Comparison of ENCODE assay signal across 9 mouse cellular contexts in the genomic region with DNA sequence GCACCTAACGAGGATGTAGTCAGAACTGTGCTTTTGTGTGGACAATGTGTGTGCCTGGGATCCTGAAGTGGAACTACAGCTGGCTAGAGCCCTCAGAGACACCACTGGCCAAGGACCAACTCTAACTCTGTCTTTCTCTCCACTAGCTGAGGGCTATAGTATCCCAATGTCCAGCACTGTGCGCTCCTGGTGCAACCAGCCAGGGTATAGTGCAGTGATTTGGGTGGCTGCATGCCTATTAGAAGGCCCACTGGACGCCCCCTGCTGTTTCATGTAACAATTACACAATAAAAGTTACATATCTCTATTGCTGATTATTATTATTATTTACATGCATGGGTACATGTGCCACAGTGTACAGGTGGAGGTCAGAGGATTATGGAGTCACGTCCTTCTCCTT. TPM values are rescaled to one million over a fixed set of nuclear protein-coding genes. Genes with fewer than 3 reads are reported as not detected.
DNase-seq lines count a peak whose midpoint lies in the region; ATAC-seq lines count a peak whose summit lies in the region.
"Had no signal": no experiment of that assay in that cellular context is flagged by ENCODE, and none has a peak within 500 bp of the region (broad histone marks: within the 10 kb centered on the region; RNA-seq: fewer than 3 reads in every experiment).

No protein-coding gene starts in this region.

- H3K4me2 ChIP-seq in hindbrain, embryonic 13.5 days = peak overlapping the region; percentile 81; the same call in 1 of the 2 replicates

- peak overlapping the region; percentile 19; the same call in 1 of the 2 replicates for H3K4me3 ChIP-seq in hindbrain, embryonic 13.5 days

- no peaks in the 10 kb centered on the region for H3K27me3 ChIP-seq in hindbrain, embryonic 13.5 days

- peak; percentile 41 to 44 for DNase-seq in cerebellum, adult 18-20 months
- no peak for DNase-seq in cerebellum, adult 11 months
- peak; percentile 19 for DNase-seq in left cerebral cortex, postnatal 4 days
- DNase-seq in left cerebral cortex, adult 18-20 months (ENCODE audit: low spot score in 2 of 2) = no peak
- peak; percentile 58 to 86 for DNase-seq in adrenal gland, adult (ENCODE audit: inconsistent age in 2 of 2, low spot score in 1 of 2)
- peak; percentile 83 for DNase-seq in naive thymus-derived CD4-positive, alpha-beta T cell, adult 2 months (ENCODE audit: low read depth)
- no peak for DNase-seq in ovary, postnatal 10 days (ENCODE audit: low spot score)

- H3K9me3 ChIP-seq in hindbrain, embryonic 13.5 days = no peaks in the 10 kb centered on the region

- peaks cover 38% of the 10 kb centered on the region for H3K4me1 ChIP-seq in hindbrain, embryonic 13.5 days (replicated peaks)

- intact Hi-C loops in left cerebral cortex, postnatal 4 days (cut with DNase I) = no loop called here

- 0 out of 2 replicates have a peak overlapping the region, but pooled peaks have one; percentile 23 for H3K27ac ChIP-seq in hindbrain, embryonic 13.5 days

- H3K36me3 ChIP-seq in hindbrain, embryonic 13.5 days = peaks cover 22% of the 10 kb centered on the region

- 53% methylated on average over 4 of the region's 4 CpGs for WGBS in hindbrain, embryonic 13.5 days

- H3K9ac ChIP-seq in hindbrain, embryonic 13.5 days = peak overlapping the region; percentile 29; the same call in 1 of the 2 replicates

- ATAC-seq in hindbrain, embryonic 13.5 days (ENCODE audit: low FRiP score) = no peak

RNA-seq across cellular contexts. Expression of a gene that starts 3.0 kb away (rescaled TPM):
- total RNA-seq in left cerebral cortex, postnatal 4 days (2021) = 10 to 100 TPM; 59.2 to 60.9 TPM
- 10 to 100 TPM; 40.2 to 41.9 TPM for total RNA-seq in left cerebral cortex, adult 18-20 months (2021)
- 52.7 TPM in 2 replicates for polyA plus RNA-seq in hindbrain, embryonic 13.5 days (2015; fragmentation: Nextera tagmentation; extraction: Ambion mirVana)

RNA-seq across cellular contexts. Expression of a gene that starts 3.0 kb away (rescaled TPM):
- 100 to 1,000 TPM; 244 to 245 TPM for total RNA-seq in left cerebral cortex, postnatal 4 days (2021)
- total RNA-seq in left cerebral cortex, adult 18-20 months (2021) = 100 to 1,000 TPM; 169 to 172 TPM
- polyA plus RNA-seq in hindbrain, embryonic 13.5 days (2015; fragmentation: Nextera tagmentation; extraction: Ambion mirVana) = 665 and 670 TPM in 2 replicates

RNA-seq across cellular contexts. Expression of a gene that starts 20.5 kb away (rescaled TPM):
- total RNA-seq in left cerebral cortex, postnatal 4 days (2021) = 100 to 1,000 TPM; 199 to 202 TPM
- total RNA-seq in left cerebral cortex, adult 18-20 months (2021) = 100 to 1,000 TPM; 104 to 106 TPM
- 22.5 and 23.4 TPM in 2 replicates for polyA plus RNA-seq in hindbrain, embryonic 13.5 days (2015; fragmentation: Nextera tagmentation; extraction: Ambion mirVana)

RNA-seq across cellular contexts. Expression of a gene that starts 25.1 kb away (rescaled TPM):
- total RNA-seq in left cerebral cortex, postnatal 4 days (2021) = 10 to 100 TPM; 19.8 to 20.5 TPM
- 10 to 100 TPM; 13.7 to 17.5 TPM for total RNA-seq in left cerebral cortex, adult 18-20 months (2021)
- polyA plus RNA-seq in hindbrain, embryonic 13.5 days (2015; fragmentation: Nextera tagmentation; extraction: Ambion mirVana) = 31.9 and 35.0 TPM in 2 replicates

RNA-seq across cellular contexts. Expression of a gene that starts 59.0 kb away (rescaled TPM):
- total RNA-seq in left cerebral cortex, postnatal 4 days (2021) = 10 to 100 TPM; 16.6 to 17.4 TPM
- total RNA-seq in left cerebral cortex, adult 18-20 months (2021) = 100 to 1,000 TPM in 1 of 2 experiments, 10 to 100 TPM in 1; 87.6 to 114 TPM
- 3.1 TPM in 2 replicates for polyA plus RNA-seq in hindbrain, embryonic 13.5 days (2015; fragmentation: Nextera tagmentation; extraction: Ambion mirVana)
- polyA plus RNA-seq: C2C12 had no signal

Comparison
In these comparisons a context has a peak if more than half of its experiments do, and no peak if none do; other contexts are left out.
1. DNase-seq: peak in cerebellum, adult 18-20 months (2 of 2), left cerebral cortex, postnatal 4 days (single experiment), adrenal gland, adult (2 of 2) and naive thymus-derived CD4-positive, alpha-beta T cell, adult 2 months (single experiment); none in cerebellum, adult 11 months (single experiment), left cerebral cortex, adult 18-20 months (0 of 2) and ovary, postnatal 10 days (single experiment).